Mouse (Mus musculus) kidney, embryonic 14.5 days (tissue): ENCODE results near the gene Uvrag. TPM values are rescaled to one million over a fixed set of nuclear protein-coding genes. Genes with fewer than 3 reads are reported as not detected.

Experiments
- ATAC-seq: fragments of 200-750 bp; cut with Nextera tagmentation; 2 replicates; pipeline ENCODE4 v1.8.0; 2017; ENCODE audit warnings: moderate number of reproducible peaks, mild to moderate bottlenecking, moderate TSS enrichment, moderate library complexity; ENCODE audit not compliant: low FRiP score, low TSS enrichment
- H3K27ac ChIP-seq: fragments of 300-500 bp; sonication (generic); 2 replicates; pipeline ENCODE4 v1.5.1; 2014; ENCODE audit warnings: low read depth, mild to moderate bottlenecking, low read length, moderate library complexity, mixed read lengths
- H3K27me3 ChIP-seq: fragments of 300-500 bp; sonication (generic); 2 replicates; pipeline ENCODE4 v1.6.1; 2014; ENCODE audit warnings: mild to moderate bottlenecking, low read length; ENCODE audit not compliant: control insufficient read depth, insufficient read depth
- H3K36me3 ChIP-seq: fragments of 300-500 bp; sonication (generic); 2 replicates; pipeline ENCODE4 v1.6.1; 2014; ENCODE audit warnings: low read length, mixed read lengths; ENCODE audit not compliant: control insufficient read depth, insufficient read depth
- H3K4me1 ChIP-seq: fragments of 300-500 bp; sonication (generic); 2 replicates; pipeline ENCODE4 v1.6.1; 2014; ENCODE audit warnings: low read length, mixed read lengths; ENCODE audit not compliant: control insufficient read depth, insufficient read depth
- H3K4me2 ChIP-seq: fragments of 300-500 bp; sonication (generic); replicated peaks from 2 replicates; pipeline ENCODE4 v1.6.1; 2014; ENCODE audit warnings: low read depth, mild to moderate bottlenecking, low read length
- H3K4me3 ChIP-seq: fragments of 300-500 bp; sonication (generic); 2 replicates; pipeline ENCODE4 v1.5.1; 2014; ENCODE audit warnings: mild to moderate bottlenecking, low read length
- H3K9ac ChIP-seq: fragments of 300-500 bp; sonication (generic); 2 replicates; pipeline ENCODE4 v1.6.1; 2014; ENCODE audit warnings: low read depth, mild to moderate bottlenecking, low read length, moderate library complexity
- H3K9me3 ChIP-seq: fragments of 300-500 bp; sonication (generic); 2 replicates; pipeline ENCODE4 v1.6.1; 2016; ENCODE audit warnings: low read length; ENCODE audit not compliant: control insufficient read depth
- WGBS: fragments of 180-500 bp; shearing (Covaris S2); extraction: QIAGEN DNeasy Blood & Tissue Kit; methylation state at CpG from one replicate; pipeline ENCODE4 v1.1.7; 2014; 5-methylcytosine and 5-hydroxymethylcytosine counted together
- polyA plus RNA-seq: library from polyadenylated mRNA; unstranded; fragments of >200 nt; fragmentation: Nextera tagmentation; extraction: Ambion mirVana; gene quantifications from 2 replicates; pipeline ENCODE4 v1.2.1, GENCODE M21; 2014

Gene Uvrag
- polyA plus RNA-seq, 1 experiment from 2014 or later: 22.7 TPM

DNA sequence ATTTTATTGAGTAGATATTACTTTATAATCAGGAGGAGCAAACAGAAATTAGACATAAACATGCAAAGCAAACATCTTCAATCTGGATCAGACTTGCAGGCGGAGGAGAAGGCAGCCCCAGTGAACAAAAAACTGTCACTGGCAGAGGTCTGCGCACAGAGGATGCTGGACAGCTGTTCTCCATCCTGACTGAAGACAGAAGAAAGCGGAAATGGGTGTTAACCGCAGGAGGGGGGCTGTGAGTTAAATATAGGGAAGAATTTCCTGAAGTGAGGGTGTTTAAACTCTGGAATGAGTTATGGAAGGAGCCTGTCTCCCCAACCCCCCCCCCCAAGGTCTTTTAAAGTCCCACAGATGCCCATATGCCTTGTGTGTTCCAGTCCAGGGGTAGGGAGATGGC lies 241.1 kb downstream of the Uvrag start:
- no peaks in the 10 kb centered on the region for H3K36me3 ChIP-seq
- H3K4me3 ChIP-seq: no peak overlapping the region
- H3K9ac ChIP-seq: no peak overlapping the region
- 27% methylated on average over 4 of the region's 4 CpGs for WGBS
- H3K4me1 ChIP-seq: peaks cover 50% of the 10 kb centered on the region
- peak overlapping the region; percentile 21; the same call in 1 of the 2 replicates for H3K27ac ChIP-seq
- ATAC-seq: peak; percentile 53
- H3K9me3 ChIP-seq: no peaks in the 10 kb centered on the region
- H3K27me3 ChIP-seq: no peaks in the 10 kb centered on the region
- no peak overlapping the region for H3K4me2 ChIP-seq

GRCm38 (mm10) chr7:98897323-98897722 lies 243.6 kb downstream of the Uvrag start:
- H3K27me3 ChIP-seq: no peaks in the 10 kb centered on the region
- no peak overlapping the region for H3K9ac ChIP-seq
- no peak overlapping the region for H3K4me2 ChIP-seq
- H3K27ac ChIP-seq: no peak overlapping the region
- H3K36me3 ChIP-seq: no peaks in the 10 kb centered on the region
- no peak for ATAC-seq
- H3K9me3 ChIP-seq: no peaks in the 10 kb centered on the region
- peaks cover 50% of the 10 kb centered on the region for H3K4me1 ChIP-seq
- H3K4me3 ChIP-seq: no peak overlapping the region
- 88% methylated on average over 8 of the region's 8 CpGs for WGBS

DNA sequence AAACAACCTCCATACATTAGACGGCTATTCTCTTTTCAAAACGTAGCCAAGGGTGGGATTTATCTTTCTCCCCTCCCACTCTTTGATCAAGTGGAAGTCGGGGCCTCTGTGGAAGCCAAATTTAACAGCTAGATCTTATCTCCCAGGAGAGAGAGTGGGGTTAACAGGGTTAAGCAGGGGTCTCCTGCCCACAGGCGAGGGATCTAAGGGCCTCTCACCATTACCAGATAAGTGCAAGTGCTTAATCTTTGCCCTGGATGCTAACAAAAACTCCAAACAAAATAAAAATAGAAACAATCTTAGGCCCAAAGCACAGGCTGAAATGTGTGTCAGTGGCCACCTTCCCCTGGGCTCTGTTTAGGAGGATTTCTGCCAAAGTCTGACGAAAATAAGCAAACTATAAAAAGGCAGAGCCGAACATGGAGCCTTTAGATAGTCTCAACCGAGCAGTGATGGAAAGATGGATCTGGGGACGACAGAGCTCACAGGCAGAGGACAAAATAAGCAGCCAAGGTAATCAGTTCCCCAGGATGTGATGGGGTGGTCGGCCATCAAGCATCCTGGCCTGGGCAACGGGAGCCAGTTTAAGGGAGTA lies 245.3 kb downstream of the Uvrag start:
- no peak overlapping the region for H3K4me3 ChIP-seq
- no peaks in the 10 kb centered on the region for H3K9me3 ChIP-seq
- H3K27me3 ChIP-seq: no peaks in the 10 kb centered on the region
- H3K36me3 ChIP-seq: no peaks in the 10 kb centered on the region
- peak; percentile 34; the same call in 1 of the 2 replicates for ATAC-seq
- H3K9ac ChIP-seq: no peak overlapping the region; the same call in 1 of the 2 replicates
- H3K4me2 ChIP-seq: no peak overlapping the region
- peaks cover 52% of the 10 kb centered on the region for H3K4me1 ChIP-seq
- WGBS: 16% methylated on average over 10 of the region's 10 CpGs
- H3K27ac ChIP-seq: peak overlapping the region; percentile 85; the same call in 1 of the 2 replicates

- Histone ChIP-seq H3K27ac (peak overlapping the region; percentile 85; the same call in 1 of the 2 replicates), H3K36me3 (no peaks in the 10 kb centered on the region), H3K9ac (no peak overlapping the region), H3K4me2 (no peak overlapping the region; the same call in 1 of the 2 replicates), H3K4me3 (no peak overlapping the region), H3K27me3 (no peaks in the 10 kb centered on the region), H3K4me1 (peaks cover 48% of the 10 kb centered on the region), H3K9me3 (no peaks in the 10 kb centered on the region)
- WGBS: 35% methylated on average over 5 of the region's 5 CpGs
- peak; percentile 42; the same call in 1 of the 2 replicates for ATAC-seq
Observed at GRCm38 (mm10) chr7:98894768-98895167, 246.2 kb downstream of the Uvrag start.

- Histone ChIP-seq H3K9me3 (no peaks in the 10 kb centered on the region), H3K4me3 (no peak overlapping the region), H3K9ac (no peak overlapping the region), H3K4me2 (no peak overlapping the region), H3K4me1 (peaks cover 51% of the 10 kb centered on the region), H3K27ac (peak overlapping the region; percentile 85; the same call in 1 of the 2 replicates), H3K27me3 (no peaks in the 10 kb centered on the region), H3K36me3 (no peaks in the 10 kb centered on the region)
- no peak for ATAC-seq
- WGBS: 78% methylated on average over 5 of the region's 5 CpGs
Observed at GRCm38 (mm10) chr7:98894305-98894704, 246.6 kb downstream of the Uvrag start.

DNA sequence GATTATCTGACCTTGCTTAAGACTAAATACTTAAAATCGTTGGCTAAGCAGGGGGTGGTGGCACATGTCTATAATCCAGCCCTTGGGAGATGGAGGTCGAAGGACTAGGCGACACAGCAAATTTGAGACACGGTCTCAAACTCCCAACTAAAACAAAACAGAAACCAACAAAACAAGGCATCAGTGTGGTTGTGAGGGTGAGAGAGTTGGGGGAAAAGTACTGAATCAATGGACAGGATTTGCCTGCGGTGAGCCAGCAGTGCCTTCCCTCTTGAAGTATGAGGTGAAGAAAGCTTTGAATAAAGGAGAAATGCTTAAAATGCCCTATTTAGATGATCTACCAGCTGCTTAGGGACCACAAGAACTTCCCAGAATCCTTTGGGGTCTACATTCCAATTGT lies 247.8 kb downstream of the Uvrag start:
- Histone ChIP-seq H3K4me2 (no peak overlapping the region), H3K4me3 (no peak overlapping the region), H3K36me3 (no peaks in the 10 kb centered on the region), H3K9me3 (no peaks in the 10 kb centered on the region), H3K27me3 (no peaks in the 10 kb centered on the region), H3K9ac (no peak overlapping the region), H3K4me1 (peaks cover 53% of the 10 kb centered on the region), H3K27ac (no peak overlapping the region)
- ATAC-seq: no peak
- WGBS: 78% methylated on average over 5 of the region's 5 CpGs

GRCm38 (mm10) chr7:98889211-98889610 lies 251.7 kb downstream of the Uvrag start:
- WGBS: 19% methylated on average over 7 of the region's 7 CpGs
- peaks cover 35% of the 10 kb centered on the region for H3K4me1 ChIP-seq
- H3K36me3 ChIP-seq: no peaks in the 10 kb centered on the region
- H3K27me3 ChIP-seq: no peaks in the 10 kb centered on the region
- H3K9me3 ChIP-seq: no peaks in the 10 kb centered on the region
- ATAC-seq: no peak
- H3K4me3 ChIP-seq: no peak overlapping the region
- no peak overlapping the region for H3K4me2 ChIP-seq
- H3K9ac ChIP-seq: no peak overlapping the region
- H3K27ac ChIP-seq: no peak overlapping the region

- peaks cover 31% of the 10 kb centered on the region for H3K4me1 ChIP-seq
- H3K9ac ChIP-seq: no peak overlapping the region
- H3K4me2 ChIP-seq: no peak overlapping the region
- no peaks in the 10 kb centered on the region for H3K36me3 ChIP-seq
- H3K27me3 ChIP-seq: no peaks in the 10 kb centered on the region
- ATAC-seq: no peak
- no peak overlapping the region for H3K27ac ChIP-seq
- WGBS: 57% methylated on average over 5 of the region's 5 CpGs
- no peaks in the 10 kb centered on the region for H3K9me3 ChIP-seq
- no peak overlapping the region for H3K4me3 ChIP-seq
Observed at GRCm38 (mm10) chr7:98888810-98889209, 252.1 kb downstream of the Uvrag start.

GRCm38 (mm10) chr7:98887811-98888261 lies 253.1 kb downstream of the Uvrag start:
- Histone ChIP-seq H3K27ac (no peak overlapping the region), H3K4me3 (no peak overlapping the region), H3K9ac (no peak overlapping the region), H3K4me2 (peak overlapping the region; percentile 13; the same call in 1 of the 2 replicates), H3K9me3 (no peaks in the 10 kb centered on the region), H3K27me3 (no peaks in the 10 kb centered on the region), H3K36me3 (no peaks in the 10 kb centered on the region), H3K4me1 (peaks cover 29% of the 10 kb centered on the region)
- 26% methylated on average over 22 of the region's 22 CpGs for whole genome bisulfite sequencing
- peak; percentile 75 for ATAC-seq
